Mouse (Mus musculus): ENCODE measurements around the gene Klc1.

DNA sequence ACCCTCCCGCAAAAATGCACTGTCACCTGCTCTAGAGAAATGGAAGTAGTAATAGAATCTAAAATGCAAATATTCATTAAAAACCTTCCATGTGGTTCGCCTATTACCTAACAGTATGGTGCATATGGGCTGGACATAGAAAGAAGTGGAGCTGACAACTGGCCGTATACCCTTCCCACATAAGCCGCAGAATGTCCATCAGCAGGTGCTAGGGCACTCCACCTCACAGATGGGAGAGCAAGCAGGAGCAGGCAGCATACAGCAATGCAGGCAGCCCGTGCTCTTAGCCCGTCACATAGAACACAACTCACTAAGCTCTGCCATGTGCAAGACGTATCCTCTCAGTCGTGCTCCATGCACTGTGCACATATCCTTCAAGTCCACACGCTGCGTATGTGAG lies 88.2 kb downstream of the Klc1 start:
- TF ChIP-seq POLR2A (IDR thresholded peaks at IDR 0.05; ENCODE audit: extremely low read depth, insufficient read depth, low read length) (no peak), CTCF (IDR thresholded peaks at IDR 0.05; ENCODE audit: low read depth, low read length) (no peak)

Data from liver, adult 2 months (tissue).